Mouse (Mus musculus): ENCODE data around the gene Adamts2. TPM values are rescaled to one million over a fixed set of nuclear protein-coding genes. Genes with fewer than 3 reads are reported as not detected.

The Adamts2 gene
- total RNA-seq, 2 experiments from 2014 or later, result 8.2 to 12.6 TPM

GRCm38 (mm10) chr11:50717381-50717897, 115.6 kb downstream of the Adamts2 start:
- DNase-seq (ENCODE audit: low spot score in 2 of 2), result no peak
- intact Hi-C loops (cut with DNase I), result no loop called here

- DNase-seq (ENCODE audit: low spot score in 2 of 2), result no peak
- intact Hi-C loops (cut with DNase I), result no loop called here
Observed at GRCm38 (mm10) chr11:50718862-50719261, 117.0 kb downstream of the Adamts2 start.

- intact Hi-C loops (cut with DNase I), result no loop called here
- no peak for DNase-seq (ENCODE audit: low spot score in 2 of 2)
Observed at GRCm38 (mm10) chr11:50720421-50720820, 118.5 kb downstream of the Adamts2 start.

GRCm38 (mm10) chr11:50720856-50721550, 119.1 kb downstream of the Adamts2 start:
- intact Hi-C loops (cut with DNase I), result no loop called here
- no peak for DNase-seq (ENCODE audit: low spot score in 2 of 2)

GRCm38 (mm10) chr11:50725595-50725994, 123.7 kb downstream of the Adamts2 start:
- intact Hi-C loops (cut with DNase I), result no loop called here
- no peak for DNase-seq (ENCODE audit: low spot score in 2 of 2)

GRCm38 (mm10) chr11:50726035-50726434, 124.2 kb downstream of the Adamts2 start:
- intact Hi-C loops (cut with DNase I), result no loop called here
- DNase-seq (ENCODE audit: low spot score in 2 of 2), result no peak

- no peak for DNase-seq (ENCODE audit: low spot score in 2 of 2)
- intact Hi-C loops (cut with DNase I), result no loop called here
Observed at GRCm38 (mm10) chr11:50733146-50733545, 131.3 kb downstream of the Adamts2 start.

GRCm38 (mm10) chr11:50734129-50734528, 132.2 kb downstream of the Adamts2 start:
- intact Hi-C loops (cut with DNase I), result no loop called here
- no peak for DNase-seq (ENCODE audit: low spot score in 2 of 2)

GRCm38 (mm10) chr11:50736548-50736947, 134.7 kb downstream of the Adamts2 start:
- intact Hi-C loops (cut with DNase I), result no loop called here
- no peak for DNase-seq (ENCODE audit: low spot score in 2 of 2)

- DNase-seq (ENCODE audit: low spot score in 2 of 2), result no peak
- intact Hi-C loops (cut with DNase I), result no loop called here
Observed at GRCm38 (mm10) chr11:50738436-50738835, 136.6 kb downstream of the Adamts2 start.

GRCm38 (mm10) chr11:50739453-50739852, 137.6 kb downstream of the Adamts2 start:
- DNase-seq (ENCODE audit: low spot score in 2 of 2), result no peak
- intact Hi-C loops (cut with DNase I), result no loop called here

- DNase-seq (ENCODE audit: low spot score in 2 of 2), result no peak
- intact Hi-C loops (cut with DNase I), result no loop called here
Observed at GRCm38 (mm10) chr11:50742146-50742545, 140.3 kb downstream of the Adamts2 start.

- intact Hi-C loops (cut with DNase I), result no loop called here
- DNase-seq (ENCODE audit: low spot score in 2 of 2), result peak; percentile 58 to 67
Observed at GRCm38 (mm10) chr11:50744971-50745370, 143.1 kb downstream of the Adamts2 start.

GRCm38 (mm10) chr11:50746508-50746907, 144.6 kb downstream of the Adamts2 start:
- intact Hi-C loops (cut with DNase I), result no loop called here
- DNase-seq (ENCODE audit: low spot score in 2 of 2), result no peak

- no peak for DNase-seq (ENCODE audit: low spot score in 2 of 2)
- intact Hi-C loops (cut with DNase I), result no loop called here
Observed at GRCm38 (mm10) chr11:50750983-50751585, 149.2 kb downstream of the Adamts2 start.

- intact Hi-C loops (cut with DNase I), result no loop called here
- DNase-seq (ENCODE audit: low spot score in 2 of 2), result no peak
Observed at GRCm38 (mm10) chr11:50757741-50758140, 155.9 kb downstream of the Adamts2 start.

- DNase-seq (ENCODE audit: low spot score in 2 of 2), result no peak
- intact Hi-C loops (cut with DNase I), result loop anchor here (5.0 kb wide), 1 partner anchor 164 kb away; the partner anchor contains the start of gene Adamts2
Observed at GRCm38 (mm10) chr11:50766461-50766860, 164.6 kb downstream of the Adamts2 start.

- intact Hi-C loops (cut with DNase I), result loop anchor here (5.0 kb wide), 1 partner anchor 165 kb away; the partner anchor contains the start of gene Adamts2
- DNase-seq (ENCODE audit: low spot score in 2 of 2), result no peak
Observed at GRCm38 (mm10) chr11:50767039-50767438, 165.2 kb downstream of the Adamts2 start.

GRCm38 (mm10) chr11:50768995-50769749, 167.3 kb downstream of the Adamts2 start:
- intact Hi-C loops (cut with DNase I), result loop anchor here (2.0 to 5.0 kb wide), 2 partner anchors 167 to 326 kb away; partner anchors contain the start of gene Adamts2
- peak; percentile 79 to 88 for DNase-seq (ENCODE audit: low spot score in 2 of 2)

GRCm38 (mm10) chr11:50771006-50771405, 169.1 kb downstream of the Adamts2 start:
- intact Hi-C loops (cut with DNase I), result no loop called here
- no peak for DNase-seq (ENCODE audit: low spot score in 2 of 2)

Data from left cerebral cortex, postnatal 36 days (tissue).